12 mouse cellular contexts compared by ENCODE assay signal in genomic region chr9:16353049-16353724, GRCm38 (mm10).
A peak's percentile ranks its signal among the peaks of the same experiment; 100 is the strongest.
DNase-seq lines count a peak whose midpoint lies in the region; ATAC-seq lines count a peak whose summit lies in the region.
"Had no signal": no experiment of that assay in that cellular context is flagged by ENCODE, and none has a peak within 500 bp of the region (broad histone marks: within the 10 kb centered on the region; RNA-seq: fewer than 3 reads in every experiment).

No protein-coding gene starts in this region.

- ATAC-seq in forebrain, embryonic 11.5 days (replicated peaks; ENCODE audit: low FRiP score) = peak; percentile 85
- ATAC-seq in hindbrain, embryonic 15.5 days (ENCODE audit: low FRiP score, low read depth) = peak; percentile 40; the same call in 1 of the 2 replicates
- ATAC-seq in intestine, embryonic 16.5 days = no peak

- no peaks in the 10 kb centered on the region for H3K9me3 ChIP-seq in forebrain, embryonic 11.5 days (ENCODE audit: control insufficient read depth, low read length)
- no peaks in the 10 kb centered on the region for H3K9me3 ChIP-seq in hindbrain, embryonic 15.5 days
- H3K9me3 ChIP-seq in intestine, embryonic 16.5 days (ENCODE audit: control insufficient read depth, low read length) = no peaks in the 10 kb centered on the region
- H3K9me3 ChIP-seq: heart, embryonic 15.5 days had no signal

- H3K27ac ChIP-seq in forebrain, embryonic 11.5 days (ENCODE audit: low read depth, low read length) = peak overlapping the region; percentile 51
- peak overlapping the region; percentile 57 for H3K27ac ChIP-seq in hindbrain, embryonic 15.5 days (replicated peaks)
- no peak overlapping the region for H3K27ac ChIP-seq in intestine, embryonic 16.5 days (ENCODE audit: low read length)
- H3K27ac ChIP-seq: heart, embryonic 15.5 days; macrophage had no signal

- DNase-seq in R1 (ENCODE audit: low read depth, low spot score) = peak; percentile 93
- DNase-seq in forebrain, embryonic 11.5 days (ENCODE audit: low spot score) = peak; percentile 66
- peak; percentile 23 for DNase-seq in neural tube, embryonic 10.5 days (ENCODE audit: extremely low spot score, low spot score)
- DNase-seq in kidney, postnatal 4 days = no peak
- no peak for DNase-seq in spleen, postnatal 36 days (ENCODE audit: low spot score in 2 of 2)
- DNase-seq in adrenal gland, postnatal 25 days = no peak
- DNase-seq: gastrocnemius, postnatal 14 days; kidney, adult 2 months had no signal

- peak overlapping the region; percentile 22; the same call in 1 of the 2 replicates for H3K4me2 ChIP-seq in forebrain, embryonic 11.5 days (ENCODE audit: low read depth, low read length, severe bottlenecking)
- H3K4me2 ChIP-seq in hindbrain, embryonic 15.5 days = peak overlapping the region; percentile 23
- no peak overlapping the region for H3K4me2 ChIP-seq in intestine, embryonic 16.5 days (ENCODE audit: low read depth, low read length)
- H3K4me2 ChIP-seq: heart, embryonic 15.5 days had no signal

- H3K36me3 ChIP-seq in forebrain, embryonic 11.5 days (ENCODE audit: control insufficient read depth, insufficient read depth, low read length) = no peaks in the 10 kb centered on the region
- no peaks in the 10 kb centered on the region for H3K36me3 ChIP-seq in hindbrain, embryonic 15.5 days
- no peaks in the 10 kb centered on the region for H3K36me3 ChIP-seq in intestine, embryonic 16.5 days (ENCODE audit: control insufficient read depth, insufficient read depth, low read length)
- H3K36me3 ChIP-seq: heart, embryonic 15.5 days had no signal

- H3K9ac ChIP-seq in forebrain, embryonic 11.5 days (ENCODE audit: low read length) = no peak overlapping the region
- H3K9ac ChIP-seq in hindbrain, embryonic 15.5 days = no peak overlapping the region
- no peak overlapping the region for H3K9ac ChIP-seq in intestine, embryonic 16.5 days (ENCODE audit: low read depth, low read length)
- H3K9ac ChIP-seq: heart, embryonic 15.5 days had no signal

- H3K4me3 ChIP-seq in forebrain, embryonic 11.5 days (ENCODE audit: low read depth, low read length) = no peak overlapping the region
- H3K4me3 ChIP-seq in hindbrain, embryonic 15.5 days = no peak overlapping the region
- H3K4me3 ChIP-seq in intestine, embryonic 16.5 days (ENCODE audit: low read length) = no peak overlapping the region
- H3K4me3 ChIP-seq: heart, embryonic 15.5 days had no signal

- H3K27me3 ChIP-seq in forebrain, embryonic 11.5 days (ENCODE audit: control insufficient read depth, insufficient read depth, low read length) = no peaks in the 10 kb centered on the region
- no peaks in the 10 kb centered on the region for H3K27me3 ChIP-seq in hindbrain, embryonic 15.5 days
- no peaks in the 10 kb centered on the region for H3K27me3 ChIP-seq in intestine, embryonic 16.5 days (replicated peaks; ENCODE audit: control insufficient read depth, insufficient read depth, low read length)
- H3K27me3 ChIP-seq: heart, embryonic 15.5 days had no signal

- WGBS in forebrain, embryonic 11.5 days = 5% methylated on average over 4 of the region's 4 CpGs
- 8% methylated on average over 4 of the region's 4 CpGs for WGBS in hindbrain, embryonic 15.5 days
- 53% methylated on average over 4 of the region's 4 CpGs for WGBS in intestine, embryonic 16.5 days

- H3K4me1 ChIP-seq in forebrain, embryonic 11.5 days (replicated peaks; ENCODE audit: control insufficient read depth, insufficient read depth, low read length) = no peaks in the 10 kb centered on the region
- peaks cover 15% of the 10 kb centered on the region for H3K4me1 ChIP-seq in hindbrain, embryonic 15.5 days (replicated peaks)
- no peaks in the 10 kb centered on the region for H3K4me1 ChIP-seq in intestine, embryonic 16.5 days (ENCODE audit: control insufficient read depth, insufficient read depth, low read length)
- H3K4me1 ChIP-seq: heart, embryonic 15.5 days had no signal

Comparison
In these comparisons a context has a peak if more than half of its experiments do, and no peak if none do; other contexts are left out.
1. DNase-seq: peak in R1 (single experiment), forebrain, embryonic 11.5 days (single experiment) and neural tube, embryonic 10.5 days (single experiment); none in kidney, postnatal 4 days (0 of 2), spleen, postnatal 36 days (0 of 2) and adrenal gland, postnatal 25 days (single experiment).